Mouse (Mus musculus) erythroblast, embryonic 14.5 days (primary cell): ENCODE measurements around the gene Cys1.

ENCODE experiments used
- GATA1 ChIP-seq: IDR thresholded peaks from 2 replicates; pipeline ENCODE4 v1.6.1; 2012; ENCODE audit warnings: low read length, inconsistent platforms, mixed read lengths
- TAL1 ChIP-seq: IDR thresholded peaks from 3 replicates; pipeline ENCODE4 v1.6.1; 2012; ENCODE audit warnings: low read length, inconsistent platforms, mixed read lengths

DNA sequence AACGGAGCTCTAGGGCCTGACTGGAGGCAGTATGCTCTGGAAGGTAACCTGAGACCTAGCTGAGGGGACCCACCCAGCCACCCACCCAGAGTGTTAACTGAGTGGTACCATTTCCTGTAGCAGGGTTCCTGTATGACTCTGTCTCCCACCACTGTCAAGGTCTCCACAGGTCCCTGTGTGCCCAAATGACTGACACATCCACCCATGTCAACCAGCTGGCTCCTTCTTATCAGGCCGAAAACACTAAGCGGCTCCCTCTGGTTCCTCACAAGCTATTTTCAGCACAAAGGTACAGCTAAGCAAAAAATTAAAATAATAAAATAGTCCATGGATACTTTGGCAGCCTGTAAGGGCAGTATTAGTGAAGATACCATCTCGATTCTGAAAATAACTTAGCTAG is 47.4 kb downstream of the Cys1 start:
- TF ChIP-seq TAL1 (no peak), GATA1 (no peak)
